Mouse (Mus musculus) ovary, postnatal 14 days (tissue): ENCODE data around the gene Erc2.

Experiments
- DNase-seq: peaks from one replicate; pipeline ENCODE4 v3.0.0; 2022; ENCODE audit warnings: low spot score

Erc2 gene

DNA sequence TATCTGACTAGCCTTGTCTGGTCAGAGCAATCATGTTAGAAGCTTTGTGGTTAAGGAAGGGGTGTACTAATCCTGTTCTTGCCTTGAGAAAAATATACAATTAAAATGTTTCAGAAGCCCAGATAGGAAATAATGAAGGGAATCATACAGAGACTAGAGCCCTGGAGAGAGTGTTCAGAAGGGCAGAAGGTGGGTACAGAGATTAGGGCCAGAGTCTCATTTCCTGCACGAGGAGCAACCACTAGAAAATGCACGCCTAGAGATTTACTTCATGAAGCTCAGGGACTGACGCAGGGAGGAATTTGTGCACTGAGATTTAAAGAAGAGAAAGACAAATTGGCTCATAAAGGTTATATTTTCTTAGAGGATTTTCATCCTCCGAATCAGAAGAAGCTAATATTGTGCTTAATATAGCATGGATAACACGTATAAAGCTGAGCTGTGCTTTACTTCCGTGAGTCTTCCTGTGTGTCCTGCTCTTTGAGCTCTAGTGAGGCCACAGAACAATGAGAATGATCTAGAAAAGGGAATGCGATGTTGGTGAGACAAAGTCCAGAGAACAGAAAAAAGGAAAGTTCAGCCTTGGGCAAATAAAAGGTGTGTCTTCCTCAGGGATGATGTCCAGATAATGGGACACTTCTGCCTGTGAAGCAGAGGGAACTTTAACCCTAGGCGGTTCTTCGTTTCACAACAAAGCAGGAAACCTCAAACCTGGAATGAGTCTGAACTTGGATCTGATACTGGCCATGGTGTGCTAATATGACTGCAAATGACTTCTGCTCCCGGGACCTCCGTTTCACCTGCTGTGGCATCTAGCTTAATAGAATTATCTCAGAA, 45.0 kb downstream of the Erc2 start:
- DNase-seq: no peak

GRCm38 (mm10) chr14:27668151-27668550, 45.9 kb downstream of the Erc2 start:
- DNase-seq: no peak

DNA sequence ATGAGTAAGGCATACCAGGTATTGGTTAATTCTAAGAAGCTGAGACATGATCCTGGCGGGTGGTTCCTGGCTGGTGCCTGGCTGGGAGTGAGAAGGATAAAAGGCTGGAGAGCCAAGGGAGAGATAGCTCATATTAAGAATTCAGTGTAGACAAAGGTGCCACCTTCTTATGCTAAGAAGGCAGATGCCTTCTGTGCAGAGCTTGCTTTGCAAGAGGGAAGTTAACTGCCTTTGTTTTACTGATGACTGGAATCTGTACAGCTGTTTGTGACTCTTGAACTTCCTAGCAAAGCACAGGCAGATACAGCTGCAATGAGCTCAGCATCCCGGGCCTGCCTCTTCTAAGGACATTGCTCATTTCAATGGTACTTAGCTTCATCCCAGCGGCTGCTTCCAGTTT, 47.7 kb downstream of the Erc2 start:
- DNase-seq: no peak

DNA sequence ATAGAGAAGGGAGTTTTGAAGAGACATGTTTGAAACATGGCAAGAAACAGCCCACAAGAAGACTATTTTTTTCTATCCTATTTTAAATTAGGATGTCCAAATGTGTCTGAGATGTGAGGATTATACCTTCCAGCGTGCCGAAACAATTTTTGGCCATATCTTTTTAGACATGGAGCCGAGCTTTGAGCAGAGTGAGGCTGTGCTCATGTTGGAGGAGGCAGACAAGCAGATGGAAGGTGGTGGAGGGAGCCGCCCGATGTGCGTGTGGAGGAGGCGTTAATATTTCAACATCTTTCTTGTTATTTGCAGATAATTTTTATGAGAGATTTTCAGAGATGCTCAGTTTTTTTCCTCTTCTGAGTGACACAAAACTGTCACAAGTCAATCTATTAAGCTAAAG, 50.5 kb downstream of the Erc2 start:
- DNase-seq: no peak

- no peak for DNase-seq
Measured at GRCm38 (mm10) chr14:27674096-27674495, 51.9 kb downstream of the Erc2 start.

- DNase-seq: no peak
Measured at GRCm38 (mm10) chr14:27674561-27674960, 52.3 kb downstream of the Erc2 start.

GRCm38 (mm10) chr14:27675071-27675470, 52.8 kb downstream of the Erc2 start:
- no peak for DNase-seq

GRCm38 (mm10) chr14:27682368-27683052, 60.3 kb downstream of the Erc2 start:
- no peak for DNase-seq

GRCm38 (mm10) chr14:27695781-27696180, 73.6 kb downstream of the Erc2 start:
- no peak for DNase-seq

- DNase-seq: no peak
Measured at GRCm38 (mm10) chr14:27717364-27717763, 95.1 kb downstream of the Erc2 start.

DNA sequence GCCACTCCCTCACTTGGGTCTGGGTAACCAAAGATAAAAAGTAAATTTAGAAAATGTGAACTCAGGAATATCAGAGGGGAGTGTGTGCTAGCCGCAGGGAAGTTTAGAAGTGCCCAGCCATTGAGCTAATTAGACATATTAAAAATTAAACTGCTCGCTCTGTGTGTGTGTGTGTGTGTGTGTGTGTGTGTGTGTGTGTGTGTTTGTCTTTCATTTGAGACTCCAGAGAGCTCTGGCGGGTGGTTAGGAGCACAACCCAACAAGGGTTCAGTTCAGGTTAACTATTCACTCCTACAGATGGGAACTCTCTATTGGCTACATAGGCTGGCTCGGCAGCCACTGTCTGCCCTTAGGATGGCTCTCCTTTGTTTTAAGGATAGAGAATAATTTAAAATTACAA, 97.4 kb downstream of the Erc2 start:
- no peak for DNase-seq

DNA sequence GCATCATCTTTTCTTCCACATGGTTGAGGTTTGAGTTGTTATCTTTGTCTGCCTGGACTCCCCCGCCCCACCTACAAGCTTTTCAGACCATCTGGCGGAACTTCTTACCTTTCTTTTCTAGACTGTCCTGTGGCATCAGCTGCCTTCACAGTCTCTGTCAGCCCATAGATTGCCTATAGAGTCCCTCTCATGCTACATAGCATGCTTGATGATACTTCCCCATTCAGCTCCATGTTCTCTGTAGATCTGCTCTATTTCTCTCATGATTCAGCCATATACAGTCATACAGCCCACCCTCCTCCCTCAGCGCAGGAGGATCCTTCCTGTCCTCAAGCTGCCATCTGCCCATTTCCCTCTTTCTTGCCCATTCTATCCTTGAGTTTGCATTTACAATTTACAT, 98.7 kb downstream of the Erc2 start:
- no peak for DNase-seq

DNA sequence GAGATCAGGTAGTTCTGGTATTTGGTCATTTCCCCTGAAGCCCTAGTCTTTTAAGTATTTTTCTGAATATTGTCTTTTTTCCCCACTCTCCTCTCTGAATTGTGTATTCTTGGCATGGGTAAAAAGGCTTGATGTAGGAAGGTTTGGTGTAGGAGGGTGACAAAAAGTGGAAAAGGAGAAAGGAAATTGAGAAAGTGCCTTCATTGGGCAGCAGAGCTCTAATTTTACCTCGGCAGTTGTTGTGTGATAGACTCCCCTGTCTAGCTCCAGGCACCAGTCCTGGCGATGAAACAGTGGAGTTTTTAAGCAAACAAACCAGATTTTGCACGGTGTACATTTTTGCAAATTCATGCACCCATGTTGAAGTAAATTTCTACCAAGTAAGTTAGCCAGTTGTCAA, 99.5 kb downstream of the Erc2 start:
- DNase-seq: no peak

DNA sequence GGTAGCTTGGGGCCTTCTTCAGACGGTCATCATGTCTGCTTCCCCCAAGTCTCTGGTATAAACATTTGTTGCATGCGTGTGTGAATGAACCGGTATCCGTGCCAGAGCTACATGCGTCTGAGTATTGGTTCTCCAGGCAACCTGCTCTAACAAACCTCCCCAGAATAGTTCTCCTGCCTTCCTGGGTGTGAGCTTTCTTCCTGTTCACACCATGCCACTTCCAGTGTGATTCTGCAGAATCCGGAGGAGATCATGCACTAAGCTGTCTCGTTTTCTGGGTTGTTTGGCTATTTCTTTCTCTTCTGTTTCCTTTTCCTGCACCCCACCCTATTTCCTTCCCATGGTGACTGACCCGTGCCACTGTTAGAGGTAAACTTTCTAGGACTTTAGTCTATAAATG, 105.3 kb downstream of the Erc2 start:
- DNase-seq: no peak

DNA sequence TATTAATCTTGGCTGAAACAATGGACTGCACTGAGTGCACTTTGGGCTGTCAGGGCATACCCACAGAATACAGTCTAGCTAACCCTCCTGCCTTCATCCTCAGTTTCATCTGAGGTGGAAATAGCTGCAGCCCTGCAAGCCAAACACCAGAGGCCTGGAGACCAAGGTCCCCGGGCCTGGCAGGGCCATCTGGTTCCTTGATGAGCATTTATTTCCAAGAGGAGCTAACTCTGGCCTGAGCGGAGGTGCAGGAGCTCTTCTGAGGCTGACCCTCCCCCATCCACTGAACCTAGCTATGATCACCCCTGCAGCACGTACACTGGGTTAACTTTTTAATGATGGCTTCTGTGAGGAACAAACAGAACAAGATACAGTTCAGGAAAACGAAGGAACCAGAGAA, 108.9 kb downstream of the Erc2 start:
- no peak for DNase-seq

DNA sequence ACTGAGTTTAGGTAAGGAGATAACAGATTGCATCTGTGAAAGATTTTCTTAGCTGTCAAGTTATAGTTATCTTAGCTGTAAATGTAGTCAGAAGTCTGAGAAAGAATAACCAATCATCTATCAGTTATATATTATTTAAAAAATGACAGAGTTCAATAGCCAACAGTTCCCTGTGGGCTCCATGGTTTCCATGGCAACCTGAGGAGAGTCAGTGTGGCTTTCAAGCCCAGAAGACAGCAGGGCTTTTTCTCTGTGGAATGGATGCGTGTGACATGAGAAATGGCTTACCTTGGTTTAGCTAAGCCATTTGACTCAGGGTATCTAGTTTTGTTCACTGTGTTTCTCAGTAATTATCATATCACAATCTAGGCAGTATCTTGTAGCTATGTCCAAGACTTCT, 117.2 kb downstream of the Erc2 start:
- no peak for DNase-seq

DNA sequence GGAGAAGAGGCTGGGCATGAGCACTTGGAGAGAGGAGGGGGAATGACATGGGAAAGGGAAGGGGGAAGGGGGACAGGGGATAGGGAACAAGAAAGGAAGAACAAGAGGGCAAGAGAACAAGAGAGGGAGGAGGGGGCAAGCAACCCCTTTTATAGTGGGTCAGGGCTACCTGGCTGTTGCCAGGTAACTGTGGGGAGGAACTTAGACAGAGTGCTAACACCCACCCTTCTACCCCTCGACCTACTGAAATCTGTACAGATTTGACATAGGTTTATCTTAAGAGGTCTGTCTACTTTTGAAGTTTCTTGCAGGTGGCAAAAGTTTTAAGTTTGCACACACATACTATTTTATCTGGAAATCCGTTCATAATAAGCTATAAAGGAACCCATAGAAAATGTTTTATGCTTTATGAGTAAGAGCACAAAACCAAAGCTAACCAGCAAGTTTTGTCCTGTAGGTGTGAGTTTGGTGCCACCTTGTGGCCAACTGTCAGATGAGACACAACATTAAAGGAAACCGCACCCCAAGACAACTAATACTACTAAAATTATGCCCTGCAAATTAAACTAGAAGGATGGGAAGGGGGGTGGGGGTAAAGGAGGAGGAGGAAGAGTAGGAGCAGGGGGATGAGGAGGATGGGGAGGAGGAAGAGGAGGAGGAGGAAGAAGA, 119.2 kb downstream of the Erc2 start:
- peak; percentile 56 for DNase-seq

DNA sequence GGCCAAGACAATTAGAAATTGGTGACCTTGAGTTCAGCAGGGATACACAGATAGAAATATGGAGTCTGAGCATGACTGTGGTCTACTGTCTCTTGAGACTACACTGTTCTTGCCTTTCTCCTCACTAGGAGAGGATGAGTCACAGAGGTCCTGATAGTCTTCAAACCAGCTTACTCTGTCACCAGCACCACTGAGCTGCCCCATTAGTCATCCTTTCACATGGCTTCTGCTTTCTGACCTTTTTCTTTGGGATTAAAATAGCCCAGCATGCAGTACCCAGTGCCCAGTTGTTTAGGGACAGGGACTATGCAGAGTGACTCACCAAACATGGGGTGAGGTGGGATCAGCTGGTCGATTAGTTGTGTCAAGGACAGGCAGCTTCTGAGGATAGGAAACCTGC, 132.1 kb downstream of the Erc2 start:
- no peak for DNase-seq

GRCm38 (mm10) chr14:27756901-27757300, 134.7 kb downstream of the Erc2 start:
- no peak for DNase-seq

GRCm38 (mm10) chr14:27758230-27758629, 136.0 kb downstream of the Erc2 start:
- DNase-seq: no peak

GRCm38 (mm10) chr14:27759069-27759628, 136.9 kb downstream of the Erc2 start:
- DNase-seq: no peak

- no peak for DNase-seq
Measured at GRCm38 (mm10) chr14:27759982-27760381, 137.8 kb downstream of the Erc2 start.

GRCm38 (mm10) chr14:27775367-27775766, 153.1 kb downstream of the Erc2 start:
- no peak for DNase-seq
